Mouse (Mus musculus) adrenal gland, postnatal 4 days (tissue): ENCODE measurements around the gene Mrpl54. TPM values are rescaled to one million over a fixed set of nuclear protein-coding genes. Genes with fewer than 3 reads are reported as not detected.

Source experiments
- DNase-seq, 2 experiments: peaks; one replicate each; pipeline ENCODE4 v3.0.0; 2021 to 2022; ENCODE audit warnings: low spot score in 2 of 2, mixed read lengths in 2 of 2
- total RNA-seq, 2 experiments: library from RNA; stranded (reverse); gene quantifications; 2 replicates each; pipeline ENCODE4 v1.2.3; 2021

Mrpl54 gene
- total RNA-seq, 2 experiments from 2014 or later = 107 to 108 TPM

GRCm38 (mm10) chr10:81265540-81265939, 1.2 kb downstream of the Mrpl54 start:
- no peak for DNase-seq

- DNase-seq = no peak
These were observed 5.7 kb downstream of the Mrpl54 start for GRCm38 (mm10) chr10:81261025-81261424.

GRCm38 (mm10) chr10:81259225-81259884, 7.4 kb downstream of the Mrpl54 start:
- no peak for DNase-seq

- DNase-seq = no peak
These were observed 9.3 kb downstream of the Mrpl54 start for GRCm38 (mm10) chr10:81257158-81258039.

- DNase-seq = no peak
These were observed 11.8 kb downstream of the Mrpl54 start for GRCm38 (mm10) chr10:81254886-81255285.

- no peak for DNase-seq
These were observed 14.0 kb downstream of the Mrpl54 start, which contains the start of gene Matk for GRCm38 (mm10) chr10:81252424-81253419. Gene Matk (plus strand): TSS chr10:81252935.

GRCm38 (mm10) chr10:81249442-81249841, 17.3 kb downstream of the Mrpl54 start:
- no peak for DNase-seq

- no peak for DNase-seq
These were observed 18.9 kb downstream of the Mrpl54 start for GRCm38 (mm10) chr10:81247804-81248203.

- no peak for DNase-seq
These were observed 21.6 kb downstream of the Mrpl54 start for GRCm38 (mm10) chr10:81245166-81245565.

GRCm38 (mm10) chr10:81244595-81244994, 22.1 kb downstream of the Mrpl54 start:
- peak; percentile 71 to 72 for DNase-seq

- DNase-seq = no peak
These were observed 22.6 kb downstream of the Mrpl54 start for GRCm38 (mm10) chr10:81244146-81244545.

- DNase-seq = no peak
These were observed 24.7 kb downstream of the Mrpl54 start for GRCm38 (mm10) chr10:81242021-81242420.

- peak in 1 of 2 experiments; percentile 43 for DNase-seq
These were observed 25.9 kb downstream of the Mrpl54 start for GRCm38 (mm10) chr10:81240876-81241275.

- DNase-seq = no peak
These were observed 28.1 kb downstream of the Mrpl54 start for GRCm38 (mm10) chr10:81238618-81239017.

GRCm38 (mm10) chr10:81236471-81237268, 30.1 kb downstream of the Mrpl54 start:
- DNase-seq = no peak

- DNase-seq = no peak
These were observed 32.5 kb downstream of the Mrpl54 start for GRCm38 (mm10) chr10:81234206-81234605.

GRCm38 (mm10) chr10:81233226-81233585, 33.5 kb downstream of the Mrpl54 start:
- DNase-seq = no peak

- peak; percentile 75 to 82 for DNase-seq
These were observed 34.0 kb downstream of the Mrpl54 start, which contains the start of gene Zfr2 for GRCm38 (mm10) chr10:81232580-81233225. Gene Zfr2 (plus strand): TSS chr10:81233155.

- DNase-seq = no peak
These were observed 35.3 kb downstream of the Mrpl54 start for GRCm38 (mm10) chr10:81231436-81231835.
